Mouse (Mus musculus): ENCODE results near the gene Rnf38. TPM values are rescaled to one million over a fixed set of nuclear protein-coding genes. Genes with fewer than 3 reads are reported as not detected.

The Rnf38 gene
- polyA plus RNA-seq (2014; fragmentation: Nextera tagmentation; extraction: Ambion mirVana): 36.6 and 40.9 TPM in 2 replicates

DNA sequence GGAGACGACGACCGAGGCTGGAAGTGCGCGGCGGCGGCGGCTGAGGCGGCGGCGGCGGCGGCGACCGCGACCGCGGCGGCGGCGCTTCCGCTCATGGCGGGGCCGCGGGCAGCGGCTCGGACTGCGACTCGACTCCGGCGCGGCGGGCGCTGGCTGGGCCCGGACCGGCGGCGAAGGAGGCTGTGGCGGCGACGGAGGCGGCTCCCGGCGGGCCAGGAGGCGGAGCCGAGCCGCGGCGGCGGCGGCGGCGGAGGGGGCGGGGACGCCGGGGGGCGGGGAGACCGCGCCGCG, at the start of gene Rnf38:
Gene Rnf38 (minus strand): TSS at position 77 of the 291 bp plus-strand sequence.
- ATAC-seq (replicated peaks; ENCODE audit: insufficient number of reproducible peaks, low FRiP score, low TSS enrichment, low read depth) (no peak), DNase-seq (ENCODE audit: low spot score) (no peak)
- Histone ChIP-seq H3K27ac (replicated peaks; ENCODE audit: low read depth, low read length) (peak within 1 kb of the TSS; percentile 90), H3K4me3 (ENCODE audit: low read depth, low read length) (peak within 1 kb of the TSS; percentile 84), H3K27me3 (ENCODE audit: control insufficient read depth, insufficient read depth, low read length) (no peaks in the 10 kb centered on the region), H3K9ac (replicated peaks; ENCODE audit: low read length) (peak within 1 kb of the TSS; percentile 86), H3K9me3 (replicated peaks; ENCODE audit: control insufficient read depth, low read length) (no peaks in the 10 kb centered on the region), H3K4me2 (ENCODE audit: low read depth, low read length) (peak within 1 kb of the TSS; percentile 63), H3K4me1 (ENCODE audit: control insufficient read depth, insufficient read depth, low read length) (no peaks in the 10 kb centered on the region), H3K36me3 (replicated peaks; ENCODE audit: control insufficient read depth, insufficient read depth, low read depth, low read length) (no peaks in the 10 kb centered on the region)
- WGBS: under 1% methylated on average over 29 of the region's 61 CpGs

DNA sequence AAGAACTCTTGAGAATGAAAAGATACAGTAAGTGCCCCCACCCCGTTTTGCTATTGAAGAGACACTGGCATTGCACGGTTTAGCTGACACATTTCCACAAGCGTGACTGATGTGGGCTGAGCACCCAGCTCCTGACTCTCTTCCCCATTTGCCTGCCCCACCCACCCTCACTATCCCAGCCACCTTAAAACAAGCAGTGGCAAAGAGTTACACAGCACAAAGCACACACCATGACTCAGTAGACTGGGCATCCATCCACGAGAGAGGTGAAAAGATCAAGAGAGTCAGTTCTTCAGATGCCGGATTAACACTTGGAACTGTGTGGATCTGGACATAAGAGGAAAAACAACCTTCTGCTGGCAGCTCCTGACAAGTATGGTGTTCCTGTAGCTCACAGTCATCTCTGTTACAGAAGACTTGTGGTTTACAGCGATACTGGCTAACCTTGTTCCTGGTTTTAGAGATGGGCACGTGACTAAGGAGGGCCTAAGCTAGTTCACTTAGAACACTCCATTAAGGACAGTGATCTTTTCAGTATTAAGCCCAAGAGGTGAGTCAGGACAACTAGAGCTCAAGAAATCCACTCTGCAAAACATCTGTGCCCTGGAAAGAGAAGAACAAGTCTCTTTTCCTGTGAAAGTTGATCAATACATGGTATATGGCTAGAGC, 48.1 kb upstream of the Rnf38 start:
- no peaks in the 10 kb centered on the region for H3K27me3 ChIP-seq (ENCODE audit: control insufficient read depth, insufficient read depth, low read length)
- H3K4me2 ChIP-seq (ENCODE audit: low read depth, low read length): no peak overlapping the region
- H3K4me1 ChIP-seq (ENCODE audit: control insufficient read depth, insufficient read depth, low read length): no peaks in the 10 kb centered on the region
- no peaks in the 10 kb centered on the region for H3K9me3 ChIP-seq (replicated peaks; ENCODE audit: control insufficient read depth, low read length)
- WGBS: 84% methylated on average over 7 of the region's 7 CpGs
- no peaks in the 10 kb centered on the region for H3K36me3 ChIP-seq (replicated peaks; ENCODE audit: control insufficient read depth, insufficient read depth, low read depth, low read length)
- ATAC-seq (replicated peaks; ENCODE audit: insufficient number of reproducible peaks, low FRiP score, low TSS enrichment, low read depth) (no peak), DNase-seq (ENCODE audit: low spot score) (no peak)
- H3K9ac ChIP-seq (replicated peaks; ENCODE audit: low read length): no peak overlapping the region
- H3K4me3 ChIP-seq (ENCODE audit: low read depth, low read length): no peak overlapping the region
- H3K27ac ChIP-seq (replicated peaks; ENCODE audit: low read depth, low read length): no peak overlapping the region

DNA sequence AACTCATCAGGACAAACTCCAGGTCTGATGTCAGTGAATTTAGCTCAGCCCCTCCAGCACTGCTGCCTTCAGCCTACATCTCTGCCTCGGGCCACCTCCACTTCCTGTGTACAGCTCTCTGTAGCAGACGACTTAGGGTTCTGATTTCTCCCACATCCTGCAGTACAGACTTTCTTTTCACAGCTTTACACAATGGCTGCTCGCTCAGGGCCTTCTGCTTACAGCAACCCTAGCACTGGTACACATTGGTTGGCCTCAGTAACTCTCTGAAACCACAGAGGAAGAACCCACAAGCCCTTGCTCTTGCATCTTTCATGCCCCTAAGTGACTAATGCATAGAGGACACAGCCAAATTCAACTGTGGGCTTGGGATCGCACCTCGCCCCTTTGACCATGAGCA, 37.5 kb upstream of the Rnf38 start:
- H3K9me3 ChIP-seq (replicated peaks; ENCODE audit: control insufficient read depth, low read length): no peaks in the 10 kb centered on the region
- H3K36me3 ChIP-seq (replicated peaks; ENCODE audit: control insufficient read depth, insufficient read depth, low read depth, low read length): no peaks in the 10 kb centered on the region
- H3K27me3 ChIP-seq (ENCODE audit: control insufficient read depth, insufficient read depth, low read length): no peaks in the 10 kb centered on the region
- no peak overlapping the region for H3K4me2 ChIP-seq (ENCODE audit: low read depth, low read length)
- WGBS: 57% methylated on average over 5 of the region's 5 CpGs
- H3K9ac ChIP-seq (replicated peaks; ENCODE audit: low read length): no peak overlapping the region
- no peak for ATAC-seq (replicated peaks; ENCODE audit: insufficient number of reproducible peaks, low FRiP score, low TSS enrichment, low read depth)
- no peak overlapping the region for H3K27ac ChIP-seq (replicated peaks; ENCODE audit: low read depth, low read length)
- DNase-seq (ENCODE audit: low spot score): no peak
- no peaks in the 10 kb centered on the region for H3K4me1 ChIP-seq (ENCODE audit: control insufficient read depth, insufficient read depth, low read length)
- H3K4me3 ChIP-seq (ENCODE audit: low read depth, low read length): no peak overlapping the region

GRCm38 (mm10) chr4:44269376-44269817, 35.8 kb upstream of the Rnf38 start:
- Histone ChIP-seq H3K9ac (replicated peaks; ENCODE audit: low read length) (no peak overlapping the region), H3K4me3 (ENCODE audit: low read depth, low read length) (no peak overlapping the region), H3K36me3 (replicated peaks; ENCODE audit: control insufficient read depth, insufficient read depth, low read depth, low read length) (no peaks in the 10 kb centered on the region), H3K27ac (replicated peaks; ENCODE audit: low read depth, low read length) (no peak overlapping the region), H3K27me3 (ENCODE audit: control insufficient read depth, insufficient read depth, low read length) (no peaks in the 10 kb centered on the region), H3K4me2 (ENCODE audit: low read depth, low read length) (no peak overlapping the region), H3K4me1 (ENCODE audit: control insufficient read depth, insufficient read depth, low read length) (no peaks in the 10 kb centered on the region), H3K9me3 (replicated peaks; ENCODE audit: control insufficient read depth, low read length) (no peaks in the 10 kb centered on the region)
- ATAC-seq (replicated peaks; ENCODE audit: insufficient number of reproducible peaks, low FRiP score, low TSS enrichment, low read depth): no peak
- 91% methylated on average over 14 of the region's 14 CpGs for WGBS
- DNase-seq (ENCODE audit: low spot score): no peak

DNA sequence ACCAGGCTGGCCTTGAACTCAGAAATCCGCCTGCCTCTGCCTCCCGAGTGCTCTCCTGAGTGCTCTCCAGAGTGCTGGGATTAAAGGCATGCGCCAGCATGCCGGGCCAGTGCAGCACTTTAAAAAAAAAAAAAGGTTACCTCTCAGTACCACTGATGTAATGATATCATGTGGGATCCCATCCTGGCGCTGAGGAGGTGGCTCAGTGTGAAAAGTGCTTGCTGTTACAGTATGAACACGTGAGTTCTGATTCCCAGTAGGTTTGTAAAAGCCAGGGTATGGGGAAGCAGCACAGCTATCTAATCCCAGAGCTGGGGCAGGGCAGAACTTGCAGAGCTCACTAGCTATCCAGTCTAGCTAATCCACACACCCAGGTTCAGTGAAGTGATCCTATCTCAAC, 33.8 kb upstream of the Rnf38 start:
- no peaks in the 10 kb centered on the region for H3K9me3 ChIP-seq (replicated peaks; ENCODE audit: control insufficient read depth, low read length)
- 84% methylated on average over 6 of the region's 6 CpGs for WGBS
- no peak overlapping the region for H3K4me3 ChIP-seq (ENCODE audit: low read depth, low read length)
- no peak overlapping the region for H3K27ac ChIP-seq (replicated peaks; ENCODE audit: low read depth, low read length)
- no peak overlapping the region for H3K9ac ChIP-seq (replicated peaks; ENCODE audit: low read length)
- H3K27me3 ChIP-seq (ENCODE audit: control insufficient read depth, insufficient read depth, low read length): no peaks in the 10 kb centered on the region
- no peaks in the 10 kb centered on the region for H3K4me1 ChIP-seq (ENCODE audit: control insufficient read depth, insufficient read depth, low read length)
- DNase-seq (ENCODE audit: low spot score) (no peak), ATAC-seq (replicated peaks; ENCODE audit: insufficient number of reproducible peaks, low FRiP score, low TSS enrichment, low read depth) (no peak)
- no peaks in the 10 kb centered on the region for H3K36me3 ChIP-seq (replicated peaks; ENCODE audit: control insufficient read depth, insufficient read depth, low read depth, low read length)
- no peak overlapping the region for H3K4me2 ChIP-seq (ENCODE audit: low read depth, low read length)

DNA sequence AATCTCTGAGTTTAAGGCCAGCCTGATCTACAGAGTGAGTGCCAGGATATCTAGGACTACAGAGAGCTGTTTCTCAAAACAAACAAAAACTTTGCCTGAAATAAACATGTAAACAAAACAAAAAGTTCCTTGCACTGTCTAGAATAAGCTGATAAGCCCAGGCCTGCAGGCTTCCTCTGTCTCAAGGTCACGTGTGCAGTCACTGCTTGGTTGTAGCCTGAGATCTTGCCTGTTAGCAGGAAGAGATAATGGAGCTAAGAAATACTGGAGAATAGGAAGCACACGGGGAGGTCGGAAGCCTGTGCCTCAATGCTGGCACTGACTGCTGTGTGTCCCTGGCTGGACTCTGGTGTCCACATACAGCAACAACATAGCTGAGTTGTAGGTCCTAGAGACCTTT, 31.9 kb upstream of the Rnf38 start:
- Histone ChIP-seq H3K4me1 (ENCODE audit: control insufficient read depth, insufficient read depth, low read length) (no peaks in the 10 kb centered on the region), H3K9me3 (replicated peaks; ENCODE audit: control insufficient read depth, low read length) (no peaks in the 10 kb centered on the region), H3K4me3 (ENCODE audit: low read depth, low read length) (no peak overlapping the region), H3K9ac (replicated peaks; ENCODE audit: low read length) (no peak overlapping the region), H3K27me3 (ENCODE audit: control insufficient read depth, insufficient read depth, low read length) (no peaks in the 10 kb centered on the region), H3K4me2 (ENCODE audit: low read depth, low read length) (no peak overlapping the region), H3K36me3 (replicated peaks; ENCODE audit: control insufficient read depth, insufficient read depth, low read depth, low read length) (no peaks in the 10 kb centered on the region), H3K27ac (replicated peaks; ENCODE audit: low read depth, low read length) (no peak overlapping the region)
- ATAC-seq (replicated peaks; ENCODE audit: insufficient number of reproducible peaks, low FRiP score, low TSS enrichment, low read depth) (no peak), DNase-seq (ENCODE audit: low spot score) (no peak)
- WGBS: 82% methylated on average over 3 of the region's 3 CpGs

DNA sequence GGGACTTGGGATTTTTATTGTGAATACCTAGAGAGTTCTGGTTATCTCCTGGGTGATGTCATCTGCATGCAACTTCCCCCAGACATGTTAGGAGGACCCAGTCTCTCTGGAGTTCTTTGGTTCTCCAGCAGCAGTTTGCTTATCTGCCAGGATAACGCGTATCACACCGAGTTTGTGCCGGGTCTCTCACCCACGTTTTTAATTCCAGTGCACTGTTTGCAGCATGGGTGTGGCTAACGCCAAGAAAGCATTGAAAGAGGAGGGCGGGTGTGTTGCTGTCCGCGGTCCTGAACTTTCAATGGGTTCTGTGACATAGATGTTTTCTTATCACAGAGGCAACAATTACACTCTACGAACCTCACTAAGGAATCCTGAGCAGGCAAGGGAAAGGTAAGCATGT, 26.7 kb upstream of the Rnf38 start:
- Histone ChIP-seq H3K9me3 (replicated peaks; ENCODE audit: control insufficient read depth, low read length) (no peaks in the 10 kb centered on the region), H3K27ac (replicated peaks; ENCODE audit: low read depth, low read length) (no peak overlapping the region), H3K36me3 (replicated peaks; ENCODE audit: control insufficient read depth, insufficient read depth, low read depth, low read length) (no peaks in the 10 kb centered on the region), H3K27me3 (ENCODE audit: control insufficient read depth, insufficient read depth, low read length) (no peaks in the 10 kb centered on the region), H3K4me1 (ENCODE audit: control insufficient read depth, insufficient read depth, low read length) (no peaks in the 10 kb centered on the region), H3K4me2 (ENCODE audit: low read depth, low read length) (no peak overlapping the region), H3K4me3 (ENCODE audit: low read depth, low read length) (no peak overlapping the region), H3K9ac (replicated peaks; ENCODE audit: low read length) (no peak overlapping the region)
- DNase-seq (ENCODE audit: low spot score): peak; percentile 84
- ATAC-seq (replicated peaks; ENCODE audit: insufficient number of reproducible peaks, low FRiP score, low TSS enrichment, low read depth): no peak
- WGBS: 4% methylated on average over 10 of the region's 10 CpGs

- Histone ChIP-seq H3K36me3 (replicated peaks; ENCODE audit: control insufficient read depth, insufficient read depth, low read depth, low read length) (no peaks in the 10 kb centered on the region), H3K27me3 (ENCODE audit: control insufficient read depth, insufficient read depth, low read length) (no peaks in the 10 kb centered on the region), H3K27ac (replicated peaks; ENCODE audit: low read depth, low read length) (no peak overlapping the region), H3K4me3 (ENCODE audit: low read depth, low read length) (no peak overlapping the region), H3K9me3 (replicated peaks; ENCODE audit: control insufficient read depth, low read length) (no peaks in the 10 kb centered on the region), H3K4me1 (ENCODE audit: control insufficient read depth, insufficient read depth, low read length) (no peaks in the 10 kb centered on the region), H3K9ac (replicated peaks; ENCODE audit: low read length) (no peak overlapping the region), H3K4me2 (ENCODE audit: low read depth, low read length) (no peak overlapping the region)
- DNase-seq (ENCODE audit: low spot score): no peak
- no peak for ATAC-seq (replicated peaks; ENCODE audit: insufficient number of reproducible peaks, low FRiP score, low TSS enrichment, low read depth)
- WGBS: 78% methylated on average over 4 of the region's 4 CpGs
Measured at GRCm38 (mm10) chr4:44259126-44259525, 25.5 kb upstream of the Rnf38 start.

All from embryonic facial prominence, embryonic 11.5 days (tissue).